Mouse (Mus musculus) embryonic facial prominence, embryonic 12.5 days (tissue): ENCODE measurements around the gene Tnnt3. TPM values are rescaled to one million over a fixed set of nuclear protein-coding genes. Genes with fewer than 3 reads are reported as not detected.

Experiments
- ATAC-seq: fragments of 200-750 bp; cut with Nextera tagmentation; 2 replicates; pipeline ENCODE4 v1.8.0; 2017; ENCODE audit not compliant: insufficient number of reproducible peaks, insufficient read depth, low FRiP score, low TSS enrichment
- H3K27ac ChIP-seq: fragments of 300-500 bp; sonication (generic); 2 replicates; pipeline ENCODE4 v1.5.1; 2016; ENCODE audit warnings: mild to moderate bottlenecking
- H3K27me3 ChIP-seq: fragments of 300-500 bp; sonication (generic); 2 replicates; pipeline ENCODE4 v1.6.1; 2016; ENCODE audit warnings: mild to moderate bottlenecking, moderate library complexity
- H3K36me3 ChIP-seq: fragments of 300-500 bp; sonication (generic); 2 replicates; pipeline ENCODE4 v1.6.1; 2016; ENCODE audit warnings: mild to moderate bottlenecking
- H3K4me1 ChIP-seq: fragments of 300-500 bp; sonication (generic); 2 replicates; pipeline ENCODE4 v1.6.1; 2016
- H3K4me2 ChIP-seq: fragments of 300-500 bp; sonication (generic); replicated peaks from 2 replicates; pipeline ENCODE4 v1.6.1; 2016; ENCODE audit warnings: mild to moderate bottlenecking, moderate library complexity
- H3K4me3 ChIP-seq: fragments of 300-500 bp; sonication (generic); 2 replicates; pipeline ENCODE4 v1.5.1; 2016; ENCODE audit warnings: mild to moderate bottlenecking
- H3K9ac ChIP-seq: fragments of 300-500 bp; sonication (generic); 2 replicates; pipeline ENCODE4 v1.6.1; 2016; ENCODE audit warnings: mild to moderate bottlenecking, moderate library complexity
- H3K9me3 ChIP-seq: fragments of 300-500 bp; sonication (generic); 2 replicates; pipeline ENCODE4 v1.6.1; 2016; ENCODE audit warnings: mild to moderate bottlenecking, moderate library complexity
- WGBS: fragments of 180-500 bp; shearing (Covaris S2); methylation state at CpG from one replicate; pipeline ENCODE4 v1.1.7; 2016; 5-methylcytosine and 5-hydroxymethylcytosine counted together
- polyA plus RNA-seq: library from polyadenylated mRNA; unstranded; fragments of >200 nt; fragmentation: Nextera tagmentation; extraction: Ambion mirVana; gene quantifications from 2 replicates; pipeline ENCODE4 v1.2.1, GENCODE M21; 2016

Tnnt3 gene
- polyA plus RNA-seq, 1 experiment from 2014 or later = 6.9 TPM

DNA sequence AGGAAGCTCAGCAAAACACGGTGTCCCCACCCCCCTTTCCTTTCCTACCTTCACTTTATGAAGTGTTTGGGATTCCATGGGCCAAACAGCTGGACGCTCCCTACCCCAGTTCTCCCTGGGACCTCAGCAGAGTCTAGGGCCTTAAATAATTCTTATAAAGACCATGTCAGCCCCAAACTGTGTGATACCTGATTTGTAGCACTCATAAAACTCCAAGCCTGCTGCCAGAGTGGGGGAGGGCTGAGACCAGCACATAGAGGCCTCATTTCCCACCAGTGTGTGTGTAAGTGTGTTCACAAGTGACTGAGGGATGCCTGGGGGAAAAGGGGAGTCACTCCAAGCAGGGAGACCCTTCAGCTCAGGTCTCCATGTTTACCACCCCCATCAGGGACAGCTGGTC lies 49.2 kb downstream of the Tnnt3 start:
- WGBS = 27% methylated on average over 2 of the region's 2 CpGs
- H3K9me3 ChIP-seq = no peaks in the 10 kb centered on the region
- no peak for ATAC-seq
- no peaks in the 10 kb centered on the region for H3K36me3 ChIP-seq
- no peak overlapping the region for H3K4me3 ChIP-seq
- H3K4me1 ChIP-seq = peaks cover 56% of the 10 kb centered on the region
- H3K27me3 ChIP-seq = no peaks in the 10 kb centered on the region
- H3K4me2 ChIP-seq = no peak overlapping the region
- H3K9ac ChIP-seq = no peak overlapping the region
- peak overlapping the region; percentile 24 for H3K27ac ChIP-seq

GRCm38 (mm10) chr7:142548706-142549105 lies 50.1 kb downstream of the Tnnt3 start:
- Histone ChIP-seq H3K4me3 (no peak overlapping the region), H3K9me3 (no peaks in the 10 kb centered on the region), H3K4me1 (peaks cover 55% of the 10 kb centered on the region)

DNA sequence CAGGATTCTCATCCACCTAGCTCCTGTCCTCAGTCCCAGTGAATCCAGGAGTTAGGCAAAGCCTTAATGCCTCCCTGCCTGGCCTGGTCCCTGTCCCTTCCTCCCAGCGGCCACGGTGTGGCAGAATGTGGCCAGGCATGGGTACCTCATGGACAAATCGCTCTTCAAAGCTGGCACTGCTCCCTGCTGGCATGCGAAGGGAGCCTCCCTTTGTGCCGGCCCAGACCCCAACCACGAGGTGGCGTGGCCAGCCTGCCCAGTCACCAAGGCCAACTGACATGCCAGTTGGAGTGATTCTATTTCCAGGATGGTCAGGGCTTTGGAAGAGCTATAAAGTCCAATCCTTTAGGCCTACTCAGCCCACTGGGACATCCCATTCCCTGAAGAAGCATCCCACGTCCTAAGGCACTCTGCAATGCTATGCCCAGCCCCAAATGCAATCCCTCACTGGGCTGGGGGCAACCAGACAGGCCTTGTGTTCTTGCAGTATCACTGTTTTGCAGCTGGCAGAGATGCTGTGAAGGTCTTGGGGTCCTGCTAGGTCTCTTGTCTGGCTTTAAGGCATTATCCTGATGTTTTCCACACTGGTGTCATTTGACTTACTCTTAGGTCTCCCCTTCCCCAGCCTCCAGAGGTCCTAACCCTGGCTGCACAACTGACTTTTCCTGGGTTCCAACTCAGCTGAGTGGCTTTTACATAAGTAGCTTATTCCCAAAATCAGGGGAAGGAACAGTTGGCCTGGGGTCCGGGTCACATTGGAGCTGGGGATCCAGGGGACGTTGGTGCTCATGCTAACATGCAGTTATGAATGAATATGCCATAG lies 51.5 kb downstream of the Tnnt3 start:
- WGBS = 88% methylated on average over 10 of the region's 10 CpGs
- H3K4me3 ChIP-seq = no peak overlapping the region
- H3K4me1 ChIP-seq = peaks cover 67% of the 10 kb centered on the region
- H3K9me3 ChIP-seq = no peaks in the 10 kb centered on the region
- no peaks in the 10 kb centered on the region for H3K36me3 ChIP-seq
- no peaks in the 10 kb centered on the region for H3K27me3 ChIP-seq
- H3K9ac ChIP-seq = no peak overlapping the region
- no peak overlapping the region; the same call in 1 of the 2 replicates for H3K4me2 ChIP-seq
- peak overlapping the region; percentile 54 for H3K27ac ChIP-seq
- ATAC-seq = no peak

More at GRCm38 (mm10) chr7:142548706-142549105, 50.1 kb downstream of the Tnnt3 start:
- Histone ChIP-seq H3K27ac (no peak overlapping the region), H3K9ac (no peak overlapping the region), H3K27me3 (no peaks in the 10 kb centered on the region), H3K36me3 (no peaks in the 10 kb centered on the region), H3K4me2 (no peak overlapping the region)
- WGBS = 14% methylated on average over 6 of the region's 6 CpGs
- no peak for ATAC-seq

DNA sequence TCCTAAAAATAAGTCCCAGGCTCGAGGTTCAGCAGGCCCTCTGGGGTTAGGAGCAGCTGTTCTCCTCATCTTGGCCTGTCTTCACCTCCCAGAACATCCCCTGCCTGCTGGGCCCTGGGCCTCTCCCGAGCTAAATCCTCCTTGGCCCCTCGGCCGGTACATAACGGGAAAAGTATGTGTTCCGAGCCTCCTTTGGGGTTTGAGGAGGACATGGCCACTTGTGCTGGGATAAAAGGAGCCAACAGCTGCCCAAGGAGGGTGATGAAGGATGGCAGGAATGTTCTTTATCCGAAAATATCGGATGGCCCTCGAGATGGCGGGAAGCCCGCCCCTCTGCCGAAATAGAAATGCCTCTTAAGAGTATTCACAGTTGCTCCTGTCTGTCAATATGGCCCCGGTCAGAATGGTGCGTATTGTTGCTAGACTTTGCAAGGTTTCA lies 52.3 kb downstream of the Tnnt3 start:
- Histone ChIP-seq H3K4me3 (no peak overlapping the region), H3K36me3 (no peaks in the 10 kb centered on the region), H3K9ac (no peak overlapping the region), H3K27me3 (no peaks in the 10 kb centered on the region), H3K9me3 (no peaks in the 10 kb centered on the region), H3K4me2 (no peak overlapping the region), H3K4me1 (peaks cover 66% of the 10 kb centered on the region), H3K27ac (peak overlapping the region; percentile 96)
- WGBS = 66% methylated on average over 14 of the region's 14 CpGs
- ATAC-seq = no peak

DNA sequence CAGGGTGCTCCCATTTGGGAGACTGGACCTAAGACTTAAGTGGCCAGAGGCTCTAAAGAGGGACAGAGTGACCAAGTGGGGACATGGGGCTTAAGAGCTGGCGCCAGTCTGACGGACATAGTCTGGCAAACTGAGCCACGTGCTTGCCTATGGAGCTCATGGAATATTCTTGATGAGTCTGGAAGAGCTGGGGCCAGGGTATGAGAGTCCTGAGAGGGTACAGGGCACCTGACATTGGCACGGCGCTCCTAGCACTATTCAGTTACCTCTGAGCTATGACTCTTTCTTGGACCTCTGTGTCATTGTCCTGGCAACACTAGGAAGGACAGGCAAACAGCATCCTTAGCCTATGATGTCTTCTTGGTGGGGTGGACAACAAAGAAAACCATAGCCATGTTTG lies 53.1 kb downstream of the Tnnt3 start:
- peak overlapping the region; percentile 96 for H3K27ac ChIP-seq
- no peak overlapping the region for H3K9ac ChIP-seq
- no peak overlapping the region for H3K4me3 ChIP-seq
- H3K9me3 ChIP-seq = no peaks in the 10 kb centered on the region
- 92% methylated on average over 5 of the region's 5 CpGs for WGBS
- H3K4me1 ChIP-seq = peaks cover 58% of the 10 kb centered on the region
- H3K4me2 ChIP-seq = no peak overlapping the region
- no peak for ATAC-seq
- no peaks in the 10 kb centered on the region for H3K27me3 ChIP-seq
- no peaks in the 10 kb centered on the region for H3K36me3 ChIP-seq

DNA sequence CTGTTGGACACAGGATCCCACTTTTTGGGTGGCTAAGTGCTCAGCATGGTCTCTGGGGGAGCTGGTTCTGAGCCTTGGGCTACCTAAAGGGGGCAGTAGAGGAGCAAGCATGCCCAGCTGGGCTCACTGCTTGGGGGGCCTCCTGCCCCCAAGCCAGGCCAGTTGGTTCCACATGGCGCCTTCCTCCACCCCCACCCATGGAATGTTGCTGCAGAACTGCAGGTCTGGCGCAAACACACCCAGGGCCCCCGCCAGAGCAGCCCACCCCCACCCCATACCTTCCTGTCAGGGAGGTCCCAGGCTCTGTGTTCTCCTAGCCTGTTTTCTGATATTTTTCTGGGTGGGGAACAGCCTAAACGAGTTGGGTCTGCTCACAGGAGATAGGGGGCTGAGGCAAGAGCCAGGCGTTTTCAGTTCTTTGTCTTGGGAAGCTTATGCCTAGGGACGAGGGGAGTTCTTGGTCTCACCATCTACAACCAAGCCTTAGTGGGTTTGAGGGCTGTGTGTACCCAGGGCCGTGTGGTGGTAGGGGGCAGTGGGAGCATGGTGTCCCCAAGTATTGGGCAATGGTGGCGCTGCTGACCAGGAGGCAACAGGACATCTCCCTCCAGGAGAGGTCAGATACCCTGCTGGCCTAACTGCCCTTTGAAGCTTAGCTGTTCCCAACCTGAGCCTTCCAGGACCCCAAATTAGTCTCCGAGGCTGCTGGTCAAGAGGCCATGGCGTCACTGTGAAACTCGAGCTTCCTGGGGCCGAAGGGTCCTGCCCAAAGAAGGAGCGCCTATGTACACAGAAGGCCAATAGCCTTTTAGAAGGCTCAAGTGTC lies 54.2 kb downstream of the Tnnt3 start:
- H3K4me1 ChIP-seq = peaks cover 57% of the 10 kb centered on the region
- no peaks in the 10 kb centered on the region for H3K27me3 ChIP-seq
- peak overlapping the region; percentile 14; the same call in 1 of the 2 replicates for H3K4me2 ChIP-seq
- 9% methylated on average over 13 of the region's 13 CpGs for WGBS
- H3K27ac ChIP-seq = peak overlapping the region; percentile 96
- ATAC-seq = peak; percentile 72
- no peak overlapping the region for H3K4me3 ChIP-seq
- no peaks in the 10 kb centered on the region for H3K9me3 ChIP-seq
- H3K9ac ChIP-seq = no peak overlapping the region
- no peaks in the 10 kb centered on the region for H3K36me3 ChIP-seq

DNA sequence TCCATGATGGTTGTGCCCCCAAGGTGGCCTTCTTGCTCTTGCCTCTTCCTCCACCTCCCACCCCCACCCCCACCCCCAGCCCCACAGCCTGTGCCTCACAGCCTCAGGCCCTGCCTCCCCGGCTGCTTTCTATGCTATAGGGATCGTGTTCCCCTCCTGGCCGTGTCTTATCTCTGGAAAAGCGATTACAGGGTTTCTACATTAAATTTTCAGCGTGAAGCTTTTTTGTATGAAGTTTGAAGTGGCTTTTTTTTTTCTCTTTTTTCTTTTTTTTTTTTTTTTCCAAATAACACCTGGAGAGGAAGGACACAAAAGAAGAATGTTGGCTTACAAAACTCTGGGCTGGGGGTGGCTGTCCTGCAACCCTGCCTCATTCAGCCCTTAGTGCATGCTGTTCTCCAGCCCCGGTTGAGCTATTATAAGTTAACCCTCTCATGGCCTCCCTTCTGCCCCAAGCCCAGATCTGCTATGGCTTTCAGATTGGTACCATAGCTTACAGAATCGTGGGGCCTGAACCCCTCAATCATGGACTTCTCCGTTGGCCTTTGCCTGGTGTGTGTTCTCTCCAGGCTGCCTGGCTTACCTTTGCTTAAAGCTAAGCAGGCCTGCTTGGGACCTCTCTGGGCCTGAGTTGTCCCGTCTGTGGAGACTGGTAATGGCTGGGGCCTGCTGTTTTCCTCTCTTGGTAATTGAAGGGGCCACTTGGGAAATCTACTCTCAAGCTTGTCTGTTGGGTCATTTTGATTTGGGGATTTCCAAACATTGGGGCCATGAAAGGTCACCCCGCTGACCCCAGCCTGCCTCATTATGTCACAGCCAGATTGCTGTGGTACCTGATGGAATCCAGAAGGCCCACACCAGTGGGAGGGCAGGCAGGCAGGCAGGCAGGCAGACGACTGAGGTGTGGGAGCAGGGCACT lies 55.0 kb downstream of the Tnnt3 start:
- H3K4me2 ChIP-seq = peak overlapping the region; percentile 14; the same call in 1 of the 2 replicates

DNA sequence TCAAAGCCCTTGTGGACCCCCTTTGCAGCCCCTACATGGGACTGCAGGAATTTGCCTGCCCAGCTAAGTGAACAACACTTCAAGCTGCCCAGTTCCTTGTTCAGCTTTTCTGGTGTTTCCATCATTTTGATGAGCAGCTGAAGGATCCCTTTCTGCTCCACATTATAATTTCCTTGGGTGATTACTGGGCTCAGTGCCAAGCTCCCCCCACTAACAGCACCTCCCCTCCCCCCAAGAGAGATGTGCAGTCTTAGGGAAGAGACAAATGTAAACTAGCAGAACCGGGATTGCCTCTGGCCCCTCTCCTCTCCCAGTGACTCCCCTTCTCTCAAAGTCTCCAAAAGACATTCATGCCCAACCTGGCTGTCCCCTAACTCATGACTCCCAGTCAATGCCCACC lies 56.0 kb downstream of the Tnnt3 start:
- Histone ChIP-seq H3K4me1 (peaks cover 65% of the 10 kb centered on the region), H3K4me2 (no peak overlapping the region), H3K27me3 (no peaks in the 10 kb centered on the region), H3K27ac (peak overlapping the region; percentile 96), H3K9ac (no peak overlapping the region), H3K9me3 (no peaks in the 10 kb centered on the region), H3K4me3 (no peak overlapping the region), H3K36me3 (no peaks in the 10 kb centered on the region)
- 24% methylated on average over 1 of the region's 1 CpGs for WGBS
- ATAC-seq = no peak

More for the DNA sequence above, 55.0 kb downstream of the Tnnt3 start:
- 8% methylated on average over 11 of the region's 11 CpGs for WGBS
- no peaks in the 10 kb centered on the region for H3K36me3 ChIP-seq
- peak; percentile 7; the same call in 1 of the 2 replicates for ATAC-seq
- no peaks in the 10 kb centered on the region for H3K27me3 ChIP-seq
- H3K9ac ChIP-seq = no peak overlapping the region
- peak overlapping the region; percentile 96 for H3K27ac ChIP-seq
- H3K4me3 ChIP-seq = no peak overlapping the region
- H3K4me1 ChIP-seq = peaks cover 57% of the 10 kb centered on the region
- no peaks in the 10 kb centered on the region for H3K9me3 ChIP-seq

GRCm38 (mm10) chr7:142555366-142556088 lies 56.9 kb downstream of the Tnnt3 start:
- H3K4me1 ChIP-seq = peaks cover 73% of the 10 kb centered on the region

GRCm38 (mm10) chr7:142556089-142556476 lies 57.4 kb downstream of the Tnnt3 start:
- Histone ChIP-seq H3K27ac (no peak overlapping the region; the same call in 1 of the 2 replicates), H3K9me3 (no peaks in the 10 kb centered on the region), H3K9ac (no peak overlapping the region), H3K4me1 (peaks cover 74% of the 10 kb centered on the region), H3K27me3 (no peaks in the 10 kb centered on the region), H3K4me3 (no peak overlapping the region), H3K4me2 (no peak overlapping the region), H3K36me3 (no peaks in the 10 kb centered on the region)
- no peak for ATAC-seq
- WGBS = 91% methylated on average over 2 of the region's 2 CpGs

More at GRCm38 (mm10) chr7:142555366-142556088, 56.9 kb downstream of the Tnnt3 start:
- Histone ChIP-seq H3K9me3 (no peaks in the 10 kb centered on the region), H3K27ac (peak overlapping the region; percentile 96), H3K4me3 (no peak overlapping the region), H3K4me2 (no peak overlapping the region), H3K27me3 (no peaks in the 10 kb centered on the region), H3K36me3 (no peaks in the 10 kb centered on the region), H3K9ac (no peak overlapping the region)
- no peak for ATAC-seq
- 77% methylated on average over 8 of the region's 8 CpGs for WGBS
